Mouse (Mus musculus) left cerebral cortex, adult 18-20 months (tissue): ENCODE measurements at regions not wholly inside any gene's neighbourhood (a gene's known extent, or its start where the extent isn't known, plus 50 kb on each side); places are given as distances from the start of the nearest gene placed in this dataset.
A peak's percentile ranks its signal among the peaks of the same experiment; 100 is the strongest.
"Not testable (repeated sequence)": the region's sequence is repeated elsewhere in the genome, so short reads cannot be mapped to it uniquely, and the experiment has no call there.

Experiments
- DNase-seq, 2 experiments: peaks; one replicate each; pipeline ENCODE4 v3.0.0; 2021 to 2022; ENCODE audit warnings: low spot score in 2 of 2, mixed read lengths in 1 of 2

GRCm38 (mm10) chr13:88459474-88460173 lies 361.6 kb upstream of the Edil3 start:
- no peak for DNase-seq

DNA sequence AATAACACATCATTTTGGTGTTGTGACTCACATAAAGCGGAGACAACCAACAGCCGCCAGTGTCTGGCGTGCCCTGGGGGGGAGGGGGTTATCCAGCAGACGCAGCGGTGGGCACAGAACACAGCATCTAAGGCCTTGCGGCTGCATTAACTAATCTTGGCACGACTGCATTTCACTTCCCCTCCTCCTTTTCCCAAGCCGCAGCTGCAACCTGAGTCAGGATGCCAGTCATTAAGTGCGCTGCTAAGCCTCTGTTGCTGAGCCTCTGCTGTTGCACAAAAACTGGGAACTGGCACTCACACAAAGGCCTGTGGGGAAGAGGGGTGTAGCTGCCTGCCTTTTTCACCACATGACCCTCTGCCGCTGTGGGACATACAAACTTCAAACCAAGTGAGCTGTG lies 331.2 kb upstream of the Edil3 start:
- no peak for DNase-seq

GRCm38 (mm10) chr13:88510850-88511554 lies 310.3 kb upstream of the Edil3 start:
- DNase-seq: no peak

DNA sequence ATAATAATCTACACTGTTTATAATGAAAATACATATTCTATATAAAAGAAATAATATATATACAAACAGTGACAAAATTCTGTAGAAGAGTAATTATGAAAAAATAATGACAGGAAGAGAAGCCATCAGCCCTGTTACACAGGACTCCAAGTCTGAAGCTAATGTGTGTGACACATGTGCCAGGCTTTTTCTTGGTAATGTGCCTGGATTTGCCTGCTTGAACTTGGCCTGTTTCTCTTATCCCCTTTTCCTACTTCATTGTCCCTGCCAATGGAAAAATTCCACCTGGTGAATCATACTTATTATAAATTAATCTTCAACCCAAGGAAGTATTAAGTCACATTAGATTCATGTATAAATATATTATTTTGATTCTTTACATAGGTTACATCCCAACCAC lies 286.5 kb upstream of the Edil3 start:
- DNase-seq: no peak

GRCm38 (mm10) chr13:88554504-88554903 lies 266.8 kb upstream of the Edil3 start:
- DNase-seq: peak; percentile 8 to 19

GRCm38 (mm10) chr13:88564978-88565377 lies 256.3 kb upstream of the Edil3 start:
- DNase-seq: no peak

- DNase-seq: no peak
These were observed 219.0 kb upstream of the Edil3 start for GRCm38 (mm10) chr13:88602244-88602643.

- DNase-seq: peak; percentile 9 to 22
These were observed 210.7 kb upstream of the Edil3 start for GRCm38 (mm10) chr13:88610610-88611009.

DNA sequence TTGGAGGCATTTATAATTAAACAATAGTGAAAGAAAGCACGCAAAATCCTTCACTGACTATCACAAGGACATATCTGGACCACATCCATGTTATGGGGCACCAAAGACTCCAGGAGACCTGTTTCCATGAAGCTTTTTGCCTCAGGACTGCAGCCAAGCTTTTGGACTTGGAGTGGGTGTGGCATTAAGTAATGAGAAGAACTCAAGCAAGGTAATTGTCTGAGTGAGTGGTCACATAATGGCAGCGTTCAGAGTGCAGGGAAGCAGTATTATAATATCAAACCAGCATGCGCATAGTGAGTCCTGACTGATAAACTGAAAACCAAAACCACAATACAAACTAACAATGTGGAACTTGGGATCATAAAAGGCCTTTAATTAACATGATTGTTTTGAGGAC lies 208.0 kb upstream of the Edil3 start:
- no peak for DNase-seq

- DNase-seq: no peak
These were observed 171.1 kb upstream of the Edil3 start for GRCm38 (mm10) chr13:88650135-88650534.

DNA sequence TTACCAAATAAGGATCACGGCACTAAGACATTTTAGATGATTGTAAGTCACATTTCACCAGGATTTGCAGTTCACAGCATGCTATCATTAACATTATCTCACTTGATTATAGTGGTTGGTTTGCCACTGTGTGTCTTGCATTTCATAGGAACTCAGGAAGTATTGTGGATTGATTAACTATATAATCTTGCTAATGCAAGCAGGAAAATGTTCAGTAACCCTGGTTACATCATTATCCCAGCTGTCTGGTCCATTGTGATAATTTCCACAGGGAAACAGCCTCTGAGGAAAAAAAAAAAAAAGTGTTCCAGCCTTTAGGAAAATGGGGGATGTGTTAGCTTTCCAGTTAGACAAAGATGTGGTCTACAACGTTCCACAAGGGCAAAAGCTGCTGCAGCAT lies 170.2 kb upstream of the Edil3 start:
- no peak for DNase-seq

DNA sequence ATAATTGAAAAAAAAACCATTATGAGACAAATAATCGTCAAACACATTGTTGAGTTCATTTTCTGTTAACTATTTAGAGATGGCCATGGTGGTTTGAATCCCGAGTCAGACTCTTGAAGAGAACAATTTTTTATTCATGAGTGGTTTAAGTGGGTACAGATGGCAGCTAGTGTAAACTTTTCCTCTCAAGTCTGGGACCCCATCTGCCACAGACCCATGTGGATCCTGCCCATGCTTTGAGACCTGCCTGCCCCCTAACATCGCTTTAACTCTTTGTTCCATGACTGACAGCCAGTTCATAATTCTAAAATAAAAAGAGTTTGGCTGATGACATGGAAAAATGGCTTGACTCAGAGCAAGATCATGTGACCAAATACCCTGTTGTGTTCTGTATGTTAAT lies 166.2 kb upstream of the Edil3 start:
- DNase-seq: no peak

- DNase-seq: no peak
These were observed 145.4 kb upstream of the Edil3 start for GRCm38 (mm10) chr13:88675835-88676234.

- no peak for DNase-seq
These were observed 116.7 kb upstream of the Edil3 start for GRCm38 (mm10) chr13:88704526-88704925.

DNA sequence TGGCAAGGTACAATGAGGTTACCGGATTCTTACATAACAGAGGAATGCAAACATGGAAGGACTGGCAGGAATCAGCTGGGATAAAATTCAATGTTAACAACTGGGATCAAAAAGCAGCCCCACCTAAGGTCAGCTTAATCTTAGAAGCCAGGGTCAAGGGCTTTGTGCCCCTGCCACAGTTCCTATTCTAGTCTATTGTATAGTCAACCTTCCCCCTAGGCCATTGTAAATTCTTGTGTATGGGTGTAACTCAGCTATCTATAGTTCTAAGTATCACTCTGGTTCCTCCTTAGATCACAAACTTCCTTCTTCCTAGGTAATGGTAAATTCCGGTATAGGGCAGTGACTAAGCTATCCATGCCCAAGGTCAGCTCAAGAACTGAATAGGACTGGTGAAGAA lies 91.6 kb upstream of the Edil3 start:
- not testable (repeated sequence) for DNase-seq

- no peak for DNase-seq
These were observed 71.4 kb upstream of the Edil3 start for GRCm38 (mm10) chr13:88749916-88750315.
